Mouse (Mus musculus) right cerebral cortex, postnatal 10 days (tissue): Measurements from ENCODE around the gene Olfr524.

Experiments used
- DNase-seq, 2 experiments: peaks; one replicate each; pipeline ENCODE4 v3.0.0; 2021; ENCODE audit warnings: low spot score in 2 of 2

Gene Olfr524

DNA sequence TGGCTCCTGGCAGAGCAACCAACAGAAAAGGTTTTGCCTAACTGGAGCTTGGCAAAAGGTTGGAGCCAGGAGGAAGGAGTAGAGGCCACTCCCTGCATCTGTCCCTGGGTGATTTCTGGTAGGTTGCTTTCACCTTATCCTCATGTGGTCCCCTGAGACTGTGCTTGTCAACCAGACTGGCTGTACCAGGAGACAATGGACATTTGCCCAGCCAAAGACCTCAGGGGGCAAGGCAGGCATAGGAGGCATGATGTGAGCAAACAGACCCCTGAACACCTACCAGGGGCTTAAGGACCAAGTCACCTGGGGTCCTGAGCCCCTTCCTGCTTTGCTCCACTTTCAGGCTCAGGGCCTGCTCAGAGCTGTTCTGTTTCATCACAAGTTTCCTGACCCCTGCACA is at the start of gene Olfr524:
Olfr524 (minus strand) TSS at position 101 of the 400 bp plus-strand sequence.
- DNase-seq, result no peak

DNA sequence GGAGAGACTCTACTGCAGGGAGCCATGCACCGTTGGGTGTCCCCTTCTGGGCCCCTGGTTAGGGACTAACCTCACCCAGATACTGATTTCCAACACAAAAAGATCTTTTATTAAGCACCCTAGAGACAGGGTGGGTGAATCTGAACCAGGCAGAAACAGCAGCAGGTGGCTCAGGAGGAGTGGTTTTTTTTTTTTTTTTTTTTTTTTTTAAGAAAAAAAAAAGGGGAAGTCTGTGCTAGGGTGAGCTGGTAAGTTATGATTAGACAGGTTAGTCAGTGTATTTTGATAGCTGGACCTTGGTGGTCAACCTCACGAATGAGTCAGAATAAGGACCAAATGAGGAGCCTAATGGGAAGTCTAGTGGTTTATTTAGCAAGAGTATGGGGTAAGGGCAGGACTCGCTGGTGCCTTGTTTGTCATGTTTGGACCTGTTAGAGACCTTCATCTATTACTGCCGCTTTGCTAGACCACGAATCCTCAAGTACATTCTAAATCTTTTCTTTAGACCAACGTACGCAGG is 48.1 kb upstream of the Olfr524 start:
- no peak for DNase-seq

DNA sequence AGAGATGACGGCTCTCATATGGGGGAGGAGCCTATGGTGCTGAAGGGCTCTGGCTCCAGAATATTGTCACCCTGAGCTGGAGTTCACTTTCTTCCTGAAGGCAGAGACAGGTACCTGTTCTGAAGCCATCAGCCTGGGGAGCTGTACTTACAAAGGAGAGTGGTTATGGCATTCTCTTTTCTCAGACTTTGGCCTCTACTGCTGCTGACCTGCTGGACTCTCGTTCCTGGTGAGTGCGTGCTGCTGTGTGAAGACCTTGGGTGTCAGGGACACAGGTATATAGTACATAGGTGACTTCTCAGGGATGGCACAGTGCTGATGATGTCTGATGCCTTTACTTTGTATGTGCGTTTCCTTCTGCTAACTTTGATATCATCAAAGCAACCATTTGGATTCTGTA is 41.5 kb upstream of the Olfr524 start, which contains the start of gene 5830411N06Rik:
5830411N06Rik (plus strand) TSS at position 69 of the 400 bp plus-strand sequence.
- no peak for DNase-seq

DNA sequence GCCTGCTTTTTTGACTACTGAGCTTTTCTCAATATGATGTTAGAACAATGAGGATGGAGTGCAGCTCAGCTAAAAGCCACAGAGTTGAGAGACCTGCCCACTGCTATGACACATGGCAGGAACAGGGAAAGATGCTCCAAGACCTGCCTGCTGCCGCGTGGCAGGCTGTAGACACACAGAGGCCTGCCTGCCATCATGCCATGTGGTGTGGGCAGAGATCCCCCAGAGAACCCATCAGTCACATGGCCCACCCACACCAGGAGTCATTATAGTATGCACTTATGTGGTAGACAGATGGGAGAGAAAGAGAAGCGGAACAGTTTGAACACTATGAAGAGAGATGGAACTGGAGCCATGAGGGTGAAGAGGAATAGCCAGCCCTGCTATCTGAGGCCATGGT is 27.9 kb upstream of the Olfr524 start:
- no peak for DNase-seq

DNA sequence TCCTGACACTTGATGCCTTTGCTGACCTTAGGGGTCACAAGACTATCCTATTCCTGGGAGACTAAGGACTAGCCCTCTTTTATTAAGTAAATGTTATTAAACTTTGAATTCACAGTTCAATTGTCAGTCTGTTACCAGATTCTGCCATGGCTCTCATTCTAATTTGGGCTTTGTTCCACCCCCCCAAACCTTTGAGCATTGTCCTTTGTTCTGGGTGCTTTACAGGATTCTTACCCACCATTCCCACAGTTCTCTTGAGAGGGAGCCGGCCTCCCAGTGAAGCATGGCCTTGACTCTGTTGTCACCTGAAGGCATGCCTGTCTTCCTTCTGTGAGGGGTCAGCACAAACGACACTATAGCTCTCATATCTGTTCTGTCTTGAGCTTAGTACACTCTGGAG is 25.3 kb upstream of the Olfr524 start:
- DNase-seq, result no peak

DNA sequence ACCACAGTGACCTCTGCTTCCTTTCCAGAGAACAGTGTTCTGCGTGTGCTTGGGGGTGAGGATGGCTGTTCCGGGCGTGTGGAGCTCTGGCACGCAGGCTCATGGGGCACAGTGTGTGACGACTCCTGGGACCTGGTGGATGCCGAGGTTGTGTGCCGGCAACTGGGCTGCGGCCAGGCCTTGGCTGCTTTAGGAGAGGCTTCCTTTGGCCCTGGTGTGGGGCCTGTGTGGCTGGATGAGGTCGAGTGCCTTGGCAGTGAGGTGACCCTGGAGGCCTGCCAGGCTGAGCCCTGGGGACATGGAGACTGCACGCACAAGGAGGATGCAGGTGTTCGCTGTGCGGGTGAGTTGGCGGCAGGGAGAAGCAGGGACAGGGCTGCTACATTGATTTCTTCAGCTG is 22.7 kb upstream of the Olfr524 start:
- no peak for DNase-seq

DNA sequence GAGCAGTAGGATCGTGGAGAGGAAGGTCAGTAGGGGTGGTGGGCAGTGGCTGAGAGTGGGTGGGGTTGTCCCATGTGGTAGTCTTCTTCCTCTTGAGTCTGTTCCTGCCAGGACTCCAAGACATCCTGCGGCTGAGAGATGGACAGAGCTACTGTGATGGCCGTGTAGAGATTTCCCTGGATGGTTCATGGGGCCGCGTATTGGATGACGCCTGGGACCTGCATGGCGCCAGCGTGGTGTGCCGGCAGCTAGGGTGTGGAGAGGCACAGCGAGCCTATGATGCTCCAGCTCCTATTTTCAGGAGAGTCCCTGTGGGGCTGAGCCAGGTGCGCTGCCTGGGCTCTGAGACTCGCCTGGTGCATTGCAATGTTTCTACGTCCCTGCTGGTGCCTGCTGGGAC is 18.4 kb upstream of the Olfr524 start:
- DNase-seq, result no peak

DNA sequence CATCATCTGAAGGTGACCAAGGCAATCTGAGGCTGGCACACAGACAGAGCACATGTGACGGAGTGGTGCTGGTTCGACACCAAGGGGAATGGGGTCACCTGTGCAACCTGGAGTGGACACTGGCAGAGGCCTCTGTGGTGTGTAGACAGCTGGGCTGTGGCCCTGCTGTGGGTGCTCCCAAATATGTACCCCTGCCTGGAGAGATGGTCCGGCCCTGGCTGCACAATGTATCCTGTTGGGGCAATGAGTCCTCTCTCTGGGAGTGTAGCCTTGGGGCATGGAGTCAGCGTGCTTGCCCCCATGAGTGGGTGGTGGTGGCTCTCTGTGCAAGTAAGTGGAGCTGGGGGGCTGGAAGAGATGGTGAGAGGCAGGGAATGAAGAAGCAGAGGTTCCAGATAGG is 14.6 kb upstream of the Olfr524 start:
- DNase-seq, result no peak

DNA sequence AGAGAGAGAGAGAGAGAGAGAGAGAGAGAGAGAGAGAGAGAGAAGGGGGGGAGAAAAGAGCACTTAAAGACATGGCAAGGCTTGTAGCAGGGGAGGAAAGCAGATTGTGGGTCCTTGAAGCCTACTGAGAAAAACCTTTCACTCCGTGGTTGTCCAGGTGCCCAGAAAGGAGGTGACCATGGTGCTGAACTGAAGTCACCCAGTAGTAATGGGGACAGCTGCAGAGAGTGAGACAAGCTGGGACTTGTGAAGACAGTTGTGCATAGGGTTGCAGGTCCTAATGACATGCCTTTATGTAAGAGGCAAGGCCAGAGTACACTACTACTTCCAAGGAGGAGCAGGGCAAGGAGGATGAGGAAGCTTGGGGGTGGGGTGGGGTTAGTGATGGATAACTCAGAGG is 13.5 kb upstream of the Olfr524 start:
- DNase-seq, result no peak

DNA sequence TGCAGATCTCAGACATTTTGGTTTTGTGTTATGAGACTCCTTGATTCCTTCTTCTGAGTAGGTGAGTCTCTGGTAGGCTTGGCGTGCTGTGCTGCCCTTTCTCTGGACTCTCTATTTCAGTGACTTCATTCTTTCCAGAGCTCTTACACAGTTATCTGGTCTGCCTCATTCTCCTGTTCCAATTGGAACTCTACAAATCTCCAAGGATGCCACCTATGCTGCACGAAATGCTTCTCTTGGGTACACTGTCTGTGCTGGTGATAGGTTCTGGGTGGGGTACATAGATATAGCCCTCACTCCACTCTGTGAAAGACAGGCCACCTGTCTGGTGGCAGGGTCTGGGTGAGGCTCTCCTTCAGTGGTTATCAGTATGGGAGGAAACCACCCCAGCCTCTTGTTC is 12.2 kb upstream of the Olfr524 start, which contains the start of gene Cd163l1:
Cd163l1 (plus strand) TSS at position 301 of the 400 bp plus-strand sequence.
- no peak for DNase-seq

DNA sequence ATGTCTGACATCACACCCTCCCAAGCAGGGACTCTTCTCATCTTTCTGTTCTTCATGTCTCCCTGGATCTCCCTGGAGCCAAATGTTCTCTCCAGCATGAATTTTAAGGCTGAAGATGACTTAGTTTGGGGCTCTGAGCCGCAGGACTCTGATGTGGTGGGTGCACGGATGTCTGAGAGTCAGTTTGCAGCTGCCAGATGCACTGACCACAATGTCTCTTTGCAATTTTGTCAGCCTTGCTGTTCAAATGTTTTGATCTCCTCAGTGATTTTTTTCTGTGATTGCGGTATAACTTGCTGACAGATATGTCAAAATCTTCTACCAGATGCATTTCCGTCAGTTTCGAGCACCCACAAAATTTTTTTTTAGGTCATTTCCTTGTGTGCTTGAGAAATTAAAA is 8.1 kb upstream of the Olfr524 start:
- no peak for DNase-seq

DNA sequence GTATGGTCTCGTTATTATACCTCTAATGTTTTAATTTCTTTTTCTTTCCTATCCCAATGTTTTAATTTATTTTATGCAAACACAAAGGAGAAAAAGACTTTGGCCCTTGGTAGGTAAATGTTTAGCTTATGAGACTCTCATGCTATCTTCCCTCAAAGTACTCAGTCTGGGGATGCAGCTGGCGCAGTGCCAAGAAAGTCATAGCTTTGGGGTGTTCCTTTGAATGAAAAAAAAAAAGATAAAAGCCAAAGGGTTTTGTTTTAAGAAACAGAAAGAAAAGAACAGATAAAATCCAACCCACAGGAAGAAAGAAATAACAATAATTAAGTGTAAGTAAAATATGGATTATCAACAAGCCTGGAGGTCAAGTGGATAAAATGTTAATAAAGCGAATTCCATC is 2.9 kb upstream of the Olfr524 start:
- DNase-seq, result no peak

DNA sequence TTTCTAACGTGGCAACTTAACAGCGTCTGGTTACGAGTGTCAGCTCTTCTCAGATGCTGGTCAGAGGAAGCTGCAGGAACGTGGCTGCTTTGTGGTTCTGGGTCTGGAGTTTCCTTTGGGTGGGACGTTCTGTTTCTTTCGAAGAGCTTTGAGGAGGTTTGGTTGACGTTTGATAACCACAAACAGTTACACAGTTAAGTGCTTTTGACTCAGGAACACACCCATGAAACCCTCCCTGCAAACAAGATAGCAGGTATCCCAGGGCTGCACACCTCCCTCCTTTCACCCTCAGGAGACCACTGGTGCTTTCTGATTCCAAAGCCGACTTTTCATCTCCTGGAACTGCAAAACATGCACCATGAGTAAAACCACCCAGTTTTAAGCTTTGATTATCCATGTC is 2.4 kb upstream of the Olfr524 start:
- DNase-seq, result no peak

DNA sequence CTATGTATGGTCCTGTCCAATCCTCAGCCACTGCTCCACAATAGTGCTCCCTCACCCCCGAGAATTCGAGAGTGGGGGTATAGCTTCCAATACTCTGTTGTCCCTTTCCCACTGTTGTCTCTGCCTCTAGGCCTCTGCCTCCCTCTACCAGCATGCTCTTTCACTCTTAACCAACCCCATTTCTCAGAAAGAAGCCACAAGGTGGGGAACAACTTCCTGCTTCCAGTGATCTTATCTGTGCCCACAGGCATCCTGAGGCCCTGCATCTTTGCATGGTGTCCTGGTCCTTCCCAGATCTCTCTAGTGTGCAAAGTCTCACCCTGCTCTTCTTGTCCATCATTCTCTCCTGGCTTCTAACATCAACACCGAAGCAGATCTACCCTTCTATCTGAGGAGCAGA is 1.1 kb upstream of the Olfr524 start:
- DNase-seq, result no peak

DNA sequence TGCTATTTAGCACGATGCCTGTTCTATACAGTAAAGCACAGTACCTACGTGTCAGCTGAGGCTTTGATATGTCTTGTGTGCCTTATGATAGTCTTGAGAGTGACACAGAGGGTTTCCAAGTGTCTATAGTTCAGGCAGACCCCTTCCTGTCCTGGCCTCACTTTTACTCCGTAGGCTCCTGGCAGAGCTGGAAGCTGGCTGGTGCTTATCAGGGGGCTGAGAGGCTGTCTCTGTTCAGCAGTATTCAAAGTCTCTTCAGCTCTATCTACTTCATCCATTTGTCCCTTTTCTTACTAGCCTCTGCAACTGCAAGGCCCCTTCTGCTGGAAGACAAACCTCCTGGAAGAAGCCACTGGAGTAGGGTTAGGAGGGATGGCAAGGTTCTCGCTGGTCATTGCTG is 4.7 kb downstream of the Olfr524 start:
- no peak for DNase-seq

DNA sequence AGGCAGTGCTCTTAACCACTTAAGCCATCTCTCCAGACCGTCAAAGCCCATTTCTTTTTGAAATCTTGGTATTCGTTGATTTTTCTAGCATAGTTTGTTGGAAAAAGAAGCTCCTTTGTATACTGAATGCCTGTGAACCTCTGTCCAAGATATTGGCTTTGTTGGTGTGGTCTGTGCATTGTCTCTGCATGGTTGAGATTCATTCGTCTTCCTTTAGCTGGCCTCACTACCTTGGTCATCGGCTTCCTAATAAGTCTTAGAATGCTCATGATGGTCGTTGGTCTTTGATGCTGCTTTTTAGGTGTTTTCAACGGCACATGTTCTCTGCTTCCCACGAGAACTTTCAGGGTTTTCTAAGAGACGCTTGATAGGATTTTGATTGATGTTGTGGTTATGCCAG is 9.8 kb downstream of the Olfr524 start:
- DNase-seq, result no peak

DNA sequence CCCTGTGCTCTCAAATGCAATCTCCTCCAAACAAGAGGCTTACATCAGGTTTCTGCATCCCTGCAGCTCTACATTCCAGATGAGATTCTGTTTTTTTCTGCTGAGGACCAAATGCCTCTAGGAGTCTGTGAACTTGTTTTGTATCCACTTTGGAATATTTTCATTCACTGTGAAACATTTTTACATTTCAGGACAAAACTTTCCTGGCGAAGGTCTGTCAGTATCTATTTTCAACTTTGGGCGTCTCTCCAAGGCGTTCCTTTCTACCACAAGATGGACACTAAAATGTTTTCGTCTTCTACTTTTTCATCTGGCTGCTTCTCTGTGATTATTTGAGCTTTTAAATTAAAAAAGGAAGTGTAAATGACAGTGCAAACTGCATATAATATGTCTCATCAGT is 11.7 kb downstream of the Olfr524 start:
- no peak for DNase-seq

DNA sequence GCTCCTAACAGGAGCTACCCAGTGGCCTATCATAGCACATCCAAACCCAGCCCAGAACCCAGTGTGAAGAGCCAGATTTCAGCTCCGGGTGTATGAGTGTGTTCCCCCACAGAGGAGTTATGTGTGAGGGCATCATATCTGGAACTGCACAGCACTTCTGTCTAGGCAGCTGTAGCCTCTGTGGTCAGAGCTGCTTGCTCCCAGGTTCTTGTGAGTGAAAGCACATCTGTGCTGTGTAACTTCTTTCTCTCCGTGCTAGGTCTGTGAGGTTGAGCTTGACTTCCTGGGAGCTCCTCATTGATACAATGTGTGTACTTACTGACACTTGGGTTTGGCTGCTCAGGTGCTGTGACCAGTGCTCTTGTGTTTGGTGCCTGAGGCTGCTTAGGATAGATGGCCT is 12.9 kb downstream of the Olfr524 start:
- DNase-seq, result no peak

DNA sequence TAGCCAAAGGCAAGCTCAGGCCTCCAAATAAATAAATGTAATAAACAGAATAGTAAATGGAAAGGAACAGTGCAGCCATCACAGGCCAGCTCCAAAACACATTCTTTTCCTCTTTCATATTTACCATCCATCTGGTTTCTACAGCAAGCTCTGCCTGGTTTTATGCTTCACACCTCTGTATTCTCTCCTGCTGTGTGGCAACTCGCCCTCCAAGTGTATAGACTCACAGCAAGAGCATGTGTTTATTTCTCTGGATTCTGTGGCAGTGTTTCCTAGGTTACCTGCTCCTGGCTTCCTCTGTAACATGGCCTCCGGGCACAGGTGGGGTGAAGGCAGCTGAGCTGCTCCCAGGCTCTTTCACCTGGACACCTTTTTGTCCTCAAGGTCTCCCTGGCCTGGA is 13.3 kb downstream of the Olfr524 start:
- DNase-seq, result no peak

DNA sequence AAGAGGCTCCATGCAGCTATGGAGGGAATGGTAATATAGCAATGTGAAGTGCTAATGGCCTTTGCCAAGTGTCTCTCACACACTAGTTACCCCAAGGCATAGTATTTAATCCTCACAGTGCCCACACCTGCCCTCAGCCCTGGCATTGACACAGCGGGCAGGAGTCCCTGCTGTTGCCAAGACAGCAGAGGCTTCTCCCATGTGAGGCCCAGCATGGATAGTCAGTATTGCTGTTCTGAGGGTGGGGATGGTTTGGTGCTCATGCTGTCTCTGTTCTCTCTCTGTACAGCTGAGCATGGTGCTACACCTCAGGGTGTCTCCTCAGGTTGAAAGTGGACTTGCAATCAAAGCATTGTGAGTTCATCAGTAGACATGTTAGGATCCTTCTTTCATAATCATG is 15.3 kb downstream of the Olfr524 start:
- DNase-seq, result no peak

DNA sequence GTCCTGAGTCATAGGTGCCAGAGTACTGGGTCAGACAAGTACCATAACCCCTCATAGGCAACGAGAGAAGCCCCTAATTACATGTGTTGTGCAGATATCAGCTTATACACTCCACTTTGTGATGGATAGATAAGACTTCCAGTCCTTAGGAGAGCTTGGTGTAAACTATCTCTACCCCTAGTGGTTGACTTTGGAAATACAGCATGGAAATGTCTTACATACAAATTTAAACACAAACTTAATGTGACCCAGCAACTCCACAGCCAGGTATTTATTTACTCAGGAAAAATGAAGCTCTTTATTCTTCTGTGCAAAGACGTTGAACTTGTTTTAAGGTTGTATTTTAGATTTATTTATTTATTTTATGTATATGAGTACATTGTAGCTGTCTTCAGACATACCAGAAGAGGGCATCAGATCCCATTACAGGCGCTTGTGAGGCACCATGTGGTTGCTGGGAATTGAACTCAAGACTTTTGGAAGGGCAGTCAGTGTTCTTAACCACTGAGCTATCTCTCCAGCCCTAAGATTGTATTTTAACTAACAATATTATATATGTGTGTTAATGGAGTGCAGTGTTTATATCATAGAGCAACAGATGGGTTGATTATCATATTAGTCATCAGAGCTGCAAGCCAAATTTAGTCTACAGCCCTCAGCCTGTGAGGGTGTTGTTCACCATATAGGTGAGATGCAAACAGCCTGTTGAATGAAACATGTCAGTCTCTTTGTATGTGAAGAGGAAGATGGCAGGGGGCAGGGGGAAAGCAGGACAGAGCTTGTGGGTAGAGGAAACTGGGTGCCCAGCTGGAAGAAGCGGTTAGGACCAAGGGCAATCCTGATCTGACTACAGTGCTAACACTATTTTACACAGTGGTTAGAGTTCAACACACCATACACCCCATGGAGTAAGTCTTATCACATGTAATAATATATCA is 17.1 kb downstream of the Olfr524 start:
- no peak for DNase-seq

DNA sequence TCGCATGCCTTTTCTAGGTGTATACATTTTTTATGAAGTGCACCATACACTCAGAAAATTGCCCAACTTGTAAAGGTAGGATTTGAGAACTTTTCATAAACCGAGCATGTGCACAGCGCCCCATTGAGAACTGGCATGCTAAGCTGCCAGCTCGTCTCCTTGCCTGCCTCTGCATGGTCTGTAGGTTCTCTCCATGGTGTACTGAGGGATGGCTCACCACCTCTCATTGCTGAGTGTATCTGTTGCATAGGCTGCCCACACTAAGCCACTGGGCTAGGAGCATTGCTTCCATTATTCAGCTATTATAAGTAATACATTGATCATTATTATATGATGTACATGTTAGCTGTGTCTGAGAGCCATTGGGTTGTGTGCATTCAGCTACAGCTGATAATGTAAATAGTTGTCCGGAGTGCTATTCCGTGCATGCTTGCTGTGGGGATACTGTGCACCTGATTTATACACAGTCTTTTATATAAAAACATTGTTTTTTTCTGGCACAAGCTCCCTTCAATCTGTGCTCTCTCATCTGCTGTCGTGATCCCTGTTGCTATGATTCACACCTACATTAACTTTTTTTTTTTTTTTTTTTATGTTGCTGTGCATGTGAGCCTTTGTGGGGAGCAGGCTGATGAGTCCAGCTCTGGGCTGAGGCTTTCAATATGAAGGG is 17.9 kb downstream of the Olfr524 start:
- no peak for DNase-seq
